Mouse (Mus musculus): ENCODE results near the gene Tusc2. TPM values are rescaled to one million over a fixed set of nuclear protein-coding genes. Genes with fewer than 3 reads are reported as not detected.

Tusc2 gene
- polyA plus RNA-seq, 1 experiment from 2014 or later, result 63.4 TPM

DNA sequence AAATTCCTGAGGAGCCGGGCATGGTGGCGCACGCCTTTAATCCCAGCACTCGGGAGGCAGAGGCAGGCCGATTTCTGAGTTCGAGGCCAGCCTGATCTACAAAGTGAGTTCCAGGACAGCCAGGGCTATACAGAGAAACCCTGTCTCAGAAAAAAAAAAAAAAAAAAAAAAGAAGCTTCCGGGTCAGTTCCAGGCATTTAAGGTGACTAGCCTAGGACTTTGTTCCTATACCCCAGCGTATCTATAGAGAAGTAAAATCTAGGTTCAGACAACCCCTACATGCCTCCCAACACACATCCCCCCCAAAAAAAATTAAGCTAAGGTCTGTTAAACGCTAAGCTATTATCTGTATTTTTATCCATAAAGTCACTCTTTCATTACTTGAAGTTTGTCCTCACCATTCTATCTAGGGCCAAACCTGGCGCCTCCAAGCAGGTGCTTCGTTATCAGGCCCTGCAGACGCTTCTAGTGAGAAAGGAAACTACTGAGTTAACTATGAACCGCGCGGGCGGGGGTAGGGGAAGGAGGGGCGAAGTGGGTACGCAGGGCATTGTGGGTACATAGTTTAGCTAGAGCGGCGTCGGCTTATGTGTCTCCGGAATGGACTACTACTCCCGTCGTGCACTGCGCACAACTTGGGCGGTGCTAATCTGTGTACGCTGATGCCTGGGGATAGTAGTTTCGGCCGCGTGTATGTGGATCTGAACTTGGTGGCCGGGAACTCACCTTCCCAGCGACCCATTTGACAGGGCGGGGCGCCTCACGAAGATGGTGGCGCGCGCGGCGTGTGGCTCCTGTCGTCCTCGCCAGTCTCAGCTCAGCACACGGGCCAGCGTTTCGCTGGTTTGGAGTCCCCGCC is 24.1 kb downstream of the Tusc2 start, which contains the start of gene Ifrd2:
Gene Ifrd2 (plus strand): TSS at position 669 of the 859 bp plus-strand sequence.
- peaks cover 54% of the 10 kb centered on the region for H3K36me3 ChIP-seq (replicated peaks)

DNA sequence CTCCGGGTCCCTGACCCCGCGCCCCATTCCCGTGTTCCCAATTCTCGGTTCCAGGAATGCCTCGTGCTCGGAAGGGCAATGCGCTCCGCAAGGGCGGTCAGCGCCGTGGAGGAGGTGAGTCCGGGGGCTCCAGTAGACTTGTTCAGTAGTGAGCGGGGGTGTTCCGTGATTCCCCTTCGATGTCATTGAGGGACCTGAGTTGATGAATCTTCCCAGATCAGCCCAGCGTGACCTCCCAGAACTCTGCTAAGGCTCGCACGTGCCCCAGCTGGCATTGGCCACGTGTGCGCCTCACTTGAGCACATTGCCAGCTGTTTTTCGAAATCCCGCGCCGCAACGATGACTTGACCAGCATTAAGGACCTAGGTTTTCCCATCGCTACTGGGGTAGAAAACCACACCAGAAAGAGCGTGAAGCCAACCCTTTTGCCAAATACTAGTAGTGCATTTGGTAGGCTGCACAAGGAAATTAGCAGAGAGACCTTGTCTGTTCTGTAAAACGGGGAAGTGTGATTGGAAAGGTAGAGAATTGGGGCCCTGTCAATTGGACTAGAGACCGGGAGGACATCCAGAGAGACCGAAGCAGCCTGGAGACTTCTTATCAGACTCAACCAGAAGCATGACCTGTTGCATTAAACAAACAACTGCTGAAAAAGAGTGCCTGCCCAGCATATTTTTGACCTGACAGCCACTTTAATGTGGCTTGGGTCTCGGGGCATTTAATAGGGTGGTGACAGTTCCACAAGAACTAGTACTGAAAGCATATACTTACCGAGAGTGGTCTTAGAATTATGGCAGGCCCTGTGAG is 25.0 kb downstream of the Tusc2 start:
- DNase-seq (ENCODE audit: low spot score), result no peak
- WGBS, result 6% methylated on average over 33 of the region's 33 CpGs
- no peaks in the 10 kb centered on the region for H3K9me3 ChIP-seq
- peaks cover 55% of the 10 kb centered on the region for H3K36me3 ChIP-seq (replicated peaks)
- peak overlapping the region; percentile 80 for H3K4me3 ChIP-seq
- H3K27me3 ChIP-seq (replicated peaks; ENCODE audit: low read depth, poor library complexity, severe bottlenecking), result no peaks in the 10 kb centered on the region
- H3K27ac ChIP-seq (replicated peaks), result peak overlapping the region; percentile 84
- peaks cover 21% of the 10 kb centered on the region for H3K4me1 ChIP-seq

More for the DNA sequence above, 24.1 kb downstream of the Tusc2 start, which contains the start of gene Ifrd2:
- peak within 1 kb of the TSS; percentile 84 for H3K27ac ChIP-seq (replicated peaks)
- peaks cover 28% of the 10 kb centered on the region for H3K4me1 ChIP-seq
- H3K27me3 ChIP-seq (replicated peaks; ENCODE audit: low read depth, poor library complexity, severe bottlenecking), result no peaks in the 10 kb centered on the region
- H3K9me3 ChIP-seq, result no peaks in the 10 kb centered on the region
- H3K4me3 ChIP-seq, result peak within 1 kb of the TSS; percentile 80
- WGBS, result 14% methylated on average over 46 of the region's 46 CpGs
- DNase-seq (ENCODE audit: low spot score), result peak; percentile 95

DNA sequence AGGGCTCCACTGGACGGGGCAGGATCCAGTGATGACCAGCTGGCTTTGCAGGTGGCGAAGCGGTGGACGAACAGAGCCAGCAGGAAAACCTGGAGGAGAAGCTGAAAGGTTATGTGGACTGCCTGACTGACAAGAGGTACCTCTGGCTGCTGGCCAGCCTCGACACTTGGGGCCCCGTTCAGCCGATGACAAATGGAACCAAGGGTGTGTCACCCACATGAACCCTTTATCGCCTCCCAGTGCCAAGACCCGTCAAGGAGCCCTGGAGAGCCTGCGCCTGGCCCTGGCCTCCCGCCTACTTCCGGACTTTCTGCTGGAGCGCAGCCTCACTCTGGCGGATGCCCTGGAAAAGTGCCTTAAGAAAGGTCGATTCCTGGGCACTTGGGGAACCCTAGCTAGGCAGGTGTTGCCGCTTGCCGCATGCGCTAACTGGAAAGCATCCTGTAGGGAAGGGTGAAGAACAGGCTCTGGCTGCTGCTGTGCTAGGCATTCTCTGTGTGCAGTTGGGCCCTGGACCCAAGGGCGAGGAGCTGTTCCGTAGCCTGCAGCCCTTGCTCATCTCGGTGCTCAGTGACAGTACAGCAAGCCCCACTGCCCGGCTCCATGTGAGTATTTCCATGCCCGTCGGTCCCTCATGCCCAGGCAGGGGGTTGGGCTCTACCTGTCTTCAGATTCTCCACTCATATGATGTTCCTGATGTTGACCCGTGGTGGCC is 27.2 kb downstream of the Tusc2 start:
- 0 out of 2 replicates have a peak overlapping the region, but pooled peaks have one; percentile 8 for H3K4me3 ChIP-seq
- WGBS, result 93% methylated on average over 25 of the region's 25 CpGs

DNA sequence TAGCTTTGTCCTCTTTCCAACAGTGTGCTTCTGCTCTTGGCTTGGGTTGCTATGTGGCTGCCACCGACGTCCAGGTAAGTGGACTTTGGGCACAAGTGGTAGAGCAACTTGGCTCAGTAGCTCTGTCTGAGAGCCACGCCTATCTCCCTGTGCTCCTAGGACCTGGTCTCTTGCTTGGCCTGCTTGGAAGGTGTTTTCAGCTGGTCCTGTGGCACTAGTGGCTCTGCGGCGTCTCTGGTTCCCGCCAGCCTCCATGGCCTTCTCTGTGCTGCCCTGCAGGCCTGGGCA is 27.7 kb downstream of the Tusc2 start:
- Histone ChIP-seq H3K4me1 (peaks cover 21% of the 10 kb centered on the region), H3K9me3 (no peaks in the 10 kb centered on the region), H3K4me3 (no peak overlapping the region; the same call in 1 of the 2 replicates), H3K27ac (replicated peaks) (no peak overlapping the region), H3K36me3 (replicated peaks) (peaks cover 62% of the 10 kb centered on the region), H3K27me3 (replicated peaks; ENCODE audit: low read depth, poor library complexity, severe bottlenecking) (no peaks in the 10 kb centered on the region)
- no peak for DNase-seq (ENCODE audit: low spot score)
- 94% methylated on average over 6 of the region's 6 CpGs for WGBS

More for the DNA sequence above, 27.2 kb downstream of the Tusc2 start:
- Histone ChIP-seq H3K4me1 (peaks cover 21% of the 10 kb centered on the region), H3K27ac (replicated peaks) (no peak overlapping the region), H3K36me3 (replicated peaks) (peaks cover 63% of the 10 kb centered on the region), H3K27me3 (replicated peaks; ENCODE audit: low read depth, poor library complexity, severe bottlenecking) (no peaks in the 10 kb centered on the region), H3K9me3 (no peaks in the 10 kb centered on the region)
- DNase-seq (ENCODE audit: low spot score), result no peak

- H3K4me1 ChIP-seq, result peaks cover 11% of the 10 kb centered on the region
- H3K4me3 ChIP-seq, result no peak overlapping the region
- WGBS, result 84% methylated on average over 11 of the region's 11 CpGs
- no peak for DNase-seq (ENCODE audit: low spot score)
- H3K9me3 ChIP-seq, result no peaks in the 10 kb centered on the region
- no peak overlapping the region for H3K27ac ChIP-seq (replicated peaks)
- peaks cover 62% of the 10 kb centered on the region for H3K36me3 ChIP-seq (replicated peaks)
- H3K27me3 ChIP-seq (replicated peaks; ENCODE audit: low read depth, poor library complexity, severe bottlenecking), result no peaks in the 10 kb centered on the region
Measured at GRCm38 (mm10) chr9:107593101-107593976, 30.3 kb downstream of the Tusc2 start.

DNA sequence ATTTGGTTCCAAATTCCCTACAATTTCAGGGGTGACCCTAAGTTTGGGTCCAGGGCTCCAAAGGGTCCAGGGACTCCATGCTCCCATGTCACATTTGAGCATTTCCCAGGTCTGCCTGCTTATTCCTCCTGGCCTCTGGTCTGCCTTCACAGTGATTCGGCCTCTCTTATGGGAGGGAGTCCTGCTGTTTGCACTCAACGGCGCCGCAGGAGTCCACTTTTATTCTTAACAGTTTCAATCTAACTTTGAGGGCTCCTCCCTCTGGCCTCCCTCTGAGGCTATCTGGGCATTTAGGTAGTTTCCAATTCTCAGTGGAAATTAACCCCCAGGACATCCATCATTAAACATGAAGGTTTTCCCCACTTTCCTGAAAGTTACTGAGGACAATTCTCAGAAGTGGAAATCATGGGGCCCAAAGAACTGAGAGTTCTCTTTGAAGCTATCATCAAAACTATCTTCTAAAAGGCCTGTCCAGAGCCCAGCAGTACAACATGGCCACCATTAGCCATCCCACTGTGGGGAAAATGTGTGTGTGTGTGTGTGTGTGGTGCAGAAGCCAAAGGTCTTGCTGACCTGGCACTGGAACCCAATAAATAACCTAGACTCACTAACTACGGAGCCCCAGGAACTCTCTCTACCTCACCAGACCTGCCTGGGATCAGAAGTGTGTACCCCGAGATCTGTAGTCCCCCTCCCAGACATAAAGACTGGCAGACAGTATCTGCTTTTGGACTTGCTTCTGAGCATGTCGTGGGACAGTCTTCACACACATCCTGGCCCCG is 31.4 kb downstream of the Tusc2 start:
- peaks cover 62% of the 10 kb centered on the region for H3K36me3 ChIP-seq (replicated peaks)
- no peaks in the 10 kb centered on the region for H3K9me3 ChIP-seq
- H3K27me3 ChIP-seq (replicated peaks; ENCODE audit: low read depth, poor library complexity, severe bottlenecking), result peaks cover 9% of the 10 kb centered on the region; the same call in 1 of the 2 replicates
- no peak for DNase-seq (ENCODE audit: low spot score)
- WGBS, result 78% methylated on average over 8 of the region's 8 CpGs
- no peak overlapping the region for H3K4me3 ChIP-seq
- peaks cover under 1% of the 10 kb centered on the region; the same call in 1 of the 2 replicates for H3K4me1 ChIP-seq
- H3K27ac ChIP-seq (replicated peaks), result no peak overlapping the region

GRCm38 (mm10) chr9:107596619-107597569 is 33.8 kb downstream of the Tusc2 start:
- H3K4me1 ChIP-seq, result peaks cover 6% of the 10 kb centered on the region
- H3K4me3 ChIP-seq, result no peak overlapping the region
- peaks cover 38% of the 10 kb centered on the region for H3K36me3 ChIP-seq (replicated peaks)
- H3K9me3 ChIP-seq, result no peaks in the 10 kb centered on the region
- H3K27ac ChIP-seq (replicated peaks), result no peak overlapping the region
- DNase-seq (ENCODE audit: low spot score), result no peak
- 91% methylated on average over 11 of the region's 11 CpGs for WGBS
- peaks cover 15% of the 10 kb centered on the region for H3K27me3 ChIP-seq (replicated peaks; ENCODE audit: low read depth, poor library complexity, severe bottlenecking)

DNA sequence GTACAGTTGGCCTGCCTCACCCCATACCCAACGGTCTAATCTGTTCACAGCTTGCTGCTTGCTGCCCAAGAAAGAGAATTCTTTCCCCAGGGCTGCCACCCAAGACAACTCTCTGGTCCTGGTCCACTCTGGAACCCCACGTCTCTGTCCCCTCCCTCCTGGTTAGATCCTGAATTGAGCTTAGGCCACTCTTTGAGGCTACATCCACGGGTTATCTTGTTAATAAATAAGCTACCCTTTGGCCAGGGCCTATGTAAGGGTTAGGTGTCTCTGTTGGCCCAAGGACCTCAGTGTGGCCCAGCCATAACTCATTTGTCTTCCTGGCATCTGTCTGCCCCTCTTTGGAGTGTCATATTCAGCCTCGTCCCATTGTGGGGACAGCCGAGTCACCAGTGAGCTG is 35.3 kb downstream of the Tusc2 start:
- H3K9me3 ChIP-seq, result no peaks in the 10 kb centered on the region
- peaks cover 23% of the 10 kb centered on the region for H3K36me3 ChIP-seq (replicated peaks)
- 0 out of 2 replicates have a peak overlapping the region, but pooled peaks have one; percentile 4 for H3K4me3 ChIP-seq
- DNase-seq (ENCODE audit: low spot score), result no peak
- no peak overlapping the region for H3K27ac ChIP-seq (replicated peaks)
- peaks cover 24% of the 10 kb centered on the region for H3K27me3 ChIP-seq (replicated peaks; ENCODE audit: low read depth, poor library complexity, severe bottlenecking)
- 83% methylated on average over 5 of the region's 5 CpGs for WGBS
- peaks cover 21% of the 10 kb centered on the region for H3K4me1 ChIP-seq

DNA sequence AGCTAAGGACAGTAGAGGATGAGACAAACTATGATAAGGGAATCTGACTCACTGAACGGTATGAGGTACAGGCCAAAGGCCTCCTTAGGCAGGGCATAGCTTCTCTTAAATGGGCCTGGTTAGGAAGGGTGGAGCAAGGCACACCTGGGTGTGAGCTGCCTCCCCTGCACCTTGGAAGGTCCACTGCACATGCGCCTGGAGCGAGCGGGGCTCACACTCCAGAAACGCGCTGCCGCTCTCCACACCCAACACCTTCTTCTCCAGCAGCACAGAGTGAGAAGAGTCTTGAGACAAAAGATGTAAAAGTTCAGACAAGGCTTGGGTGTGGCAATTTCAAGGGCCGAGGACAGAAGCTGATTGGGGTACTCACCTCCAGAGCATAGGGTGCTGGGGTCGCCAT is 36.4 kb downstream of the Tusc2 start:
- Histone ChIP-seq H3K27me3 (replicated peaks; ENCODE audit: low read depth, poor library complexity, severe bottlenecking) (peaks cover 30% of the 10 kb centered on the region), H3K4me1 (peaks cover 31% of the 10 kb centered on the region), H3K27ac (replicated peaks) (no peak overlapping the region), H3K4me3 (no peak overlapping the region; the same call in 1 of the 2 replicates), H3K9me3 (no peaks in the 10 kb centered on the region), H3K36me3 (replicated peaks) (peaks cover 12% of the 10 kb centered on the region)
- no peak for DNase-seq (ENCODE audit: low spot score)
- WGBS, result 86% methylated on average over 9 of the region's 9 CpGs

DNA sequence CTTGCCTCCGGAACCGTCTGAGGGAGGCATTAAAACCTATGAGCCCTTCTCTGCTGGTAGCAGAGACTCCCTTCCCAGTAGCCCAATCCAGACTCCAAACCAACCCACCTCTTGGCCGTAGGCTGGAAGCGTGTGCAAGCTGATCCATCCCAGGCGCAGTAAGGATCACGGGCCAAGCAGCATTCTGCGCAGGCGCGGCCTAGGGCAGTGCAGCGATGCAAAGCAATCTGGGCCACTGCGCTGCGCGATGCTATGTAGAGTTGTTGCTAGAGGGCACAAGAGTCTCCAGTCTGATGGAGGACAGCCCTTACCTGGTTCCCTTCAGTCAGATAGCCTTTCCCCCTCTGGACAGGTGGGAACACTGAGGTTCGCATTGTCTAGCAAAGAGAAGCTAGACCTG is 36.8 kb downstream of the Tusc2 start:
- no peak overlapping the region for H3K27ac ChIP-seq (replicated peaks)
- peak; percentile 43 for DNase-seq (ENCODE audit: low spot score)
- 64% methylated on average over 14 of the region's 14 CpGs for WGBS
- H3K4me3 ChIP-seq, result peak overlapping the region; percentile 16; the same call in 1 of the 2 replicates
- peaks cover 8% of the 10 kb centered on the region; the same call in 1 of the 2 replicates for H3K36me3 ChIP-seq (replicated peaks)
- H3K4me1 ChIP-seq, result peaks cover 35% of the 10 kb centered on the region
- no peaks in the 10 kb centered on the region for H3K9me3 ChIP-seq
- peaks cover 30% of the 10 kb centered on the region for H3K27me3 ChIP-seq (replicated peaks; ENCODE audit: low read depth, poor library complexity, severe bottlenecking)

Measured in embryonic facial prominence, embryonic 10.5 days (tissue).